Mouse (Mus musculus) cortical plate, adult 2 months (tissue): ENCODE results near the gene Pias3. TPM values are rescaled to one million over a fixed set of nuclear protein-coding genes. Genes with fewer than 3 reads are reported as not detected.
"Not testable (repeated sequence)": the region's sequence is repeated elsewhere in the genome, so short reads cannot be mapped to it uniquely, and the experiment has no call there.

Experiments
- H3K27ac ChIP-seq: fragments of 200-500 bp; 2 replicates; pipeline ENCODE4 v1.5.1; 2012; ENCODE audit warnings: low read length, control low read depth, inconsistent platforms; ENCODE audit not compliant: insufficient read depth
- H3K4me1 ChIP-seq: fragments of 200-500 bp; 2 replicates; pipeline ENCODE4 v1.6.1; 2011; ENCODE audit warnings: low read length; ENCODE audit not compliant: control insufficient read depth, insufficient read depth
- H3K4me3 ChIP-seq: fragments of 200-500 bp; 2 replicates; pipeline ENCODE4 v1.5.1; 2011; ENCODE audit warnings: mild to moderate bottlenecking, low read length, control low read depth; ENCODE audit not compliant: insufficient read depth
- CTCF ChIP-seq: fragments of 200-500 bp; IDR thresholded peaks from 2 replicates; pipeline ENCODE4 v1.5.1; 2011; ENCODE audit warnings: mild to moderate bottlenecking, control low read depth, low read length; ENCODE audit not compliant: insufficient read depth; ENCODE audit errors: extremely low read depth
- POLR2A ChIP-seq: fragments of 200-500 bp; IDR thresholded peaks from 2 replicates; pipeline ENCODE4 v1.6.1; 2011; ENCODE audit warnings: mild to moderate bottlenecking, low read length, control low read depth; ENCODE audit not compliant: insufficient read depth; ENCODE audit errors: extremely low read depth
- polyA plus RNA-seq: library from polyadenylated mRNA; depleted of rRNA; stranded (reverse); fragments of >200 nt; gene quantifications from 2 replicates; pipeline ENCODE4 v1.2.3, GENCODE M21; 2012

Pias3 gene
- polyA plus RNA-seq, 1 experiment: 24.6 TPM

GRCm38 (mm10) chr3:96727343-96727827, 31.2 kb downstream of the Pias3 start, which contains the start of the genes Polr3c and Rnf115:
Gene Polr3c (minus strand): TSS chr3:96727628.
Gene Rnf115 (plus strand): TSS chr3:96727664.
- peak within 1 kb of the TSS; percentile 96 for H3K27ac ChIP-seq
- H3K4me3 ChIP-seq: peak within 1 kb of the TSS; percentile 73
- H3K4me1 ChIP-seq: peaks cover 5% of the 10 kb centered on the region
- no peak for TF ChIP-seq CTCF
- TF ChIP-seq POLR2A: peak; percentile 83

GRCm38 (mm10) chr3:96727828-96728633, 31.8 kb downstream of the Pias3 start:
- Histone ChIP-seq H3K4me1 (peaks cover 5% of the 10 kb centered on the region), H3K27ac (peak overlapping the region; percentile 96), H3K4me3 (peak overlapping the region; percentile 73)
- no peak for TF ChIP-seq CTCF
- TF ChIP-seq POLR2A: peak; percentile 52; the same call in 1 of the 2 replicates

GRCm38 (mm10) chr3:96728634-96729402, 32.6 kb downstream of the Pias3 start:
- peak overlapping the region; percentile 73 for H3K4me3 ChIP-seq
- H3K4me1 ChIP-seq: peaks cover 5% of the 10 kb centered on the region
- peak overlapping the region; percentile 96; the same call in 1 of the 2 replicates for H3K27ac ChIP-seq
- TF ChIP-seq CTCF (no peak), POLR2A (no peak)

- Histone ChIP-seq H3K4me1 (peaks cover 5% of the 10 kb centered on the region), H3K27ac (no peak overlapping the region), H3K4me3 (peak overlapping the region; percentile 73; the same call in 1 of the 2 replicates)
- TF ChIP-seq POLR2A (no peak), CTCF (no peak)
Observed at GRCm38 (mm10) chr3:96729403-96729784, 33.2 kb downstream of the Pias3 start.

- Histone ChIP-seq H3K4me1 (peaks cover 5% of the 10 kb centered on the region), H3K27ac (no peak overlapping the region), H3K4me3 (no peak overlapping the region)
- TF ChIP-seq POLR2A (no peak), CTCF (no peak)
Observed at GRCm38 (mm10) chr3:96730785-96731184, 34.6 kb downstream of the Pias3 start.

- Histone ChIP-seq H3K27ac (no peak overlapping the region), H3K4me3 (no peak overlapping the region), H3K4me1 (peaks cover 8% of the 10 kb centered on the region)
- TF ChIP-seq CTCF: no peak
- no peak for TF ChIP-seq POLR2A
Observed at GRCm38 (mm10) chr3:96733984-96734383, 37.8 kb downstream of the Pias3 start.

GRCm38 (mm10) chr3:96735200-96735599, 39.0 kb downstream of the Pias3 start:
- Histone ChIP-seq H3K4me1 (peaks cover 7% of the 10 kb centered on the region), H3K4me3 (no peak overlapping the region), H3K27ac (no peak overlapping the region)
- TF ChIP-seq CTCF (no peak), POLR2A (no peak)

- H3K27ac ChIP-seq: no peak overlapping the region
- peaks cover 4% of the 10 kb centered on the region; the same call in 1 of the 2 replicates for H3K4me1 ChIP-seq
- TF ChIP-seq CTCF (no peak), POLR2A (no peak)
- no peak overlapping the region for H3K4me3 ChIP-seq
Observed at GRCm38 (mm10) chr3:96737013-96737740, 41.0 kb downstream of the Pias3 start.

- Histone ChIP-seq H3K4me3 (no peak overlapping the region), H3K4me1 (peaks cover 4% of the 10 kb centered on the region; the same call in 1 of the 2 replicates), H3K27ac (no peak overlapping the region)
- TF ChIP-seq CTCF (0 out of 2 replicates have a peak, but pooled peaks have one; percentile 9), POLR2A (no peak)
Observed at GRCm38 (mm10) chr3:96737995-96738394, 41.8 kb downstream of the Pias3 start.

- H3K4me3 ChIP-seq, H3K27ac ChIP-seq, H3K4me1 ChIP-seq: not testable (repeated sequence)
Observed at GRCm38 (mm10) chr3:96740279-96740678, 44.1 kb downstream of the Pias3 start.
